9 mouse cellular contexts compared by ENCODE assay signal in the genomic region with DNA sequence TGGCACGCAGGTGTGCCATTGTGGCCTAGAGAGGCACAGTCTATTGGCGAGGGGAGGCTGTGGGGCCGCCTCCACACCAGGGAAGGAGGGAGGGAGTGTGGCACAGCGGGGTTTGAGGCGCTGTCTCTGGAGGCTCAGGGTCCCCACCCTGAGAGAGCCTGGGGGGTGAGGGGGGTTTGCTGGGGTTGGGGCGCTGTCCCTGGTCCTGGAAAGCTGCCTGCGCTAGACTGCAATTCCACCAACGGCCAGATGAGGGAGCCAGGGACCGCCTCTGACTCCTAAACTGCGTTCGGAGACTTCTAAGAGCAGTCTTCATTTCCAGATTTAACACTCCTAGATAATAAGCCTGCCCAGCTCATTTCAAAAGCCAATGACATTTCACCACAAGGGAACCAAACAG. TPM values are rescaled to one million over a fixed set of nuclear protein-coding genes. Genes with fewer than 3 reads are reported as not detected.
DNase-seq lines count a peak whose midpoint lies in the region; ATAC-seq and TF ChIP-seq lines count a peak whose summit lies in the region.
"Had no signal": no experiment of that assay in that cellular context is flagged by ENCODE, and none has a peak within 500 bp of the region (broad histone marks: within the 10 kb centered on the region; RNA-seq: fewer than 3 reads in every experiment).

No protein-coding gene starts in this region.

- H3K27ac ChIP-seq in kidney, embryonic 14.5 days (ENCODE audit: low read depth, low read length): no peak overlapping the region
- no peak overlapping the region for H3K27ac ChIP-seq in lung, embryonic 14.5 days (ENCODE audit: low read depth)
- H3K27ac ChIP-seq: stomach, embryonic 15.5 days had no signal

- H3K4me3 ChIP-seq in kidney, embryonic 14.5 days (ENCODE audit: low read length): no peak overlapping the region
- H3K4me3 ChIP-seq in lung, embryonic 14.5 days (ENCODE audit: low read depth, low read length): no peak overlapping the region
- H3K4me3 ChIP-seq: stomach, embryonic 15.5 days had no signal

- no peak overlapping the region for H3K4me2 ChIP-seq in kidney, embryonic 14.5 days (replicated peaks; ENCODE audit: low read depth, low read length)
- no peak overlapping the region for H3K4me2 ChIP-seq in lung, embryonic 14.5 days
- H3K4me2 ChIP-seq: stomach, embryonic 15.5 days had no signal

- ATAC-seq in kidney, embryonic 14.5 days (ENCODE audit: low FRiP score, low TSS enrichment): 0 out of 2 replicates have a peak, but pooled peaks have one; percentile 20
- ATAC-seq in lung, embryonic 14.5 days (ENCODE audit: insufficient read depth): peak; percentile 38; the same call in 1 of the 2 replicates

- peak; percentile 96 for TF ChIP-seq CTCF in lung, embryonic 14.5 days (IDR thresholded peaks at IDR 0.05; ENCODE audit: low read depth)

- peak; percentile 59 for DNase-seq in urinary bladder, adult 2 months (ENCODE audit: low spot score)
- DNase-seq in urinary bladder, postnatal 10 days (ENCODE audit: low spot score): no peak
- DNase-seq in cerebellum, adult 9-10 months: peak; percentile 89
- peak; percentile 72 for DNase-seq in gastrocnemius, adult 18-20 months (ENCODE audit: low spot score)
- DNase-seq in lung, embryonic 14.5 days: peak; percentile 86
- DNase-seq in ovary, postnatal 14 days (ENCODE audit: low spot score): peak; percentile 84
- peak; percentile 69 for DNase-seq in thymus, postnatal 25 days

- H3K27me3 ChIP-seq in kidney, embryonic 14.5 days (ENCODE audit: control insufficient read depth, insufficient read depth, low read length): peaks cover 14% of the 10 kb centered on the region
- H3K27me3 ChIP-seq in lung, embryonic 14.5 days (ENCODE audit: insufficient read depth, low read length): peaks cover 14% of the 10 kb centered on the region

- no peaks in the 10 kb centered on the region; the same call in 1 of the 2 replicates for H3K4me1 ChIP-seq in kidney, embryonic 14.5 days (ENCODE audit: control insufficient read depth, insufficient read depth, low read length)
- H3K4me1 ChIP-seq in lung, embryonic 14.5 days (ENCODE audit: insufficient read depth): no peaks in the 10 kb centered on the region

- no peaks in the 10 kb centered on the region for H3K36me3 ChIP-seq in kidney, embryonic 14.5 days (ENCODE audit: control insufficient read depth, insufficient read depth, low read length)
- H3K36me3 ChIP-seq in lung, embryonic 14.5 days (ENCODE audit: insufficient read depth): no peaks in the 10 kb centered on the region
- H3K36me3 ChIP-seq: stomach, embryonic 15.5 days had no signal

- no peaks in the 10 kb centered on the region for H3K9me3 ChIP-seq in kidney, embryonic 14.5 days (ENCODE audit: control insufficient read depth, low read length)
- H3K9me3 ChIP-seq in lung, embryonic 14.5 days (ENCODE audit: low read depth, low read length): no peaks in the 10 kb centered on the region
- H3K9me3 ChIP-seq: stomach, embryonic 15.5 days had no signal

- H3K9ac ChIP-seq in kidney, embryonic 14.5 days (ENCODE audit: low read depth, low read length): no peak overlapping the region
- no peak overlapping the region for H3K9ac ChIP-seq in lung, embryonic 14.5 days
- H3K9ac ChIP-seq: stomach, embryonic 15.5 days had no signal

- WGBS in kidney, embryonic 14.5 days: 8% methylated on average over 11 of the region's 11 CpGs
- 6% methylated on average over 10 of the region's 11 CpGs for WGBS in lung, embryonic 14.5 days

RNA-seq across cellular contexts. Expression of a gene that starts 11.5 kb away (rescaled TPM):
- 51.1 and 66.6 TPM in 2 replicates for polyA plus RNA-seq in urinary bladder, adult 2 months (2012; rRNA removed)
- 10 to 100 TPM in 1 of 2 experiments, 1 to 10 TPM in 1; 8.3 to 10.2 TPM for total RNA-seq in gastrocnemius, adult 18-20 months (2021)
- 6.6 and 10.3 TPM in 2 replicates for polyA plus RNA-seq in kidney, embryonic 14.5 days (2014; fragmentation: Nextera tagmentation; extraction: Ambion mirVana)
- 7.0 and 8.4 TPM in 2 replicates for polyA plus RNA-seq in lung, embryonic 14.5 days (2014; fragmentation: Nextera tagmentation; extraction: Ambion mirVana)
